Mouse (Mus musculus): Measurements from ENCODE around the gene Stil. TPM values are rescaled to one million over a fixed set of nuclear protein-coding genes. Genes with fewer than 3 reads are reported as not detected.

Gene Stil
- total RNA-seq, 2 experiments from 2014 or later: 1.1 TPM

DNA sequence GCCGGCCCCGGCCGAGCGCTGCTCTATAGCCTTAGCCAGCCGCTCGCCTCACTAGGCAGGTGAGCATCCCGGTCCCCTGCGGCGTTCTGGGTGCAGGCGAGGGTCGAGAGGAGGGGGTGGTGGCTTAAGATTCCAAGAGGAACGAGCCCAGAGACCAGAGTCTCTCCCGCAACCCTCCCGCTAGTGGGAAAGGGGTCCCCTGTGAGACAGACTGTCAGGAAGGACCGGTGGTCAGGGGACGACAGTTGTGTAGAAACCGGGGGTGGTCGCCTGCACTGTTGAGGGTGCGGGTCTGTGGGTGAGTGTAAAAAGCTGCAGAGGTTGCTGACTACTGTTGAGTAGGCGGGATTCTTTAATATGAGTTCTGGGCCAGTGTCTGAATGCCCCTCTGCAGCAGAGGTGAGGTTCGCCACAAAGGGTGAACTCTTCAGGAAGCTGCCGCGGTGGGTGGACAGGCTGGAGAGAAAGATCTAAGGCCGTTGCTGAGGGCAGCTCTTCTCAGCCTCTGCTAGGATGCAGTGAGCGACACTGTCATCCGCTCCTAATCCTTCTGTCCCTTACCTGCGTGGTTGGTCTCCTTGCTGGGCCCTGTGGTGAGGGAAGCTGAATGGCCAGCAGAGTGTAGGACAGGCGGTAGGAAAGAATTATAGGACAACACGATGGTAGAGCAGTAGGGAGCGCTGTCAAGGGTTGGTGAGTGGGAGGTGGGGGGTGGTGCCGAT, 63.7 kb downstream of the Stil start:
- DNase-seq (ENCODE audit: extremely low spot score in 1 of 2, low spot score in 2 of 2): no peak
- intact Hi-C loops (cut with DNase I): loop anchor here (5.0 kb wide), 1 partner anchor 151 kb away; no protein-coding TSS in a partner anchor

DNA sequence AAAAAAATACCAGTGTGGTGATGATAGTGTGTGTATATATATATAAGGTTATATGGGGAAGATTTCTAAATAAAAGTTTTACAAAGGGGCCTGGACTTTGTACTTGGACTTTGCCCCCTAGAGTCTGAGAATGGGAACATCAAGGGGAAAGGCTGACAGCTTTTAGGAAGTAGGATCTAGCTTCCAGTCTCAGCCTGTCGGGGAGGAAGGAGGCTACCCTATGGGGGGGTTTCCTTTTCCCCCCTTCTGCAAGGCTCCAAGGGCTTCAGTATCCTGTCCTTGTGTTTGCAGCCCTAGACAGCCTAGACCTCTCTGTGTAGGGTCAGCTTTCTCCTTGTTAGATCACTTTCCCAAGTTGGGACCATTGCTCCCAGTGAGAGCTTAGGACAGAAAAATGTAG, 71.7 kb downstream of the Stil start:
- intact Hi-C loops (cut with DNase I): no loop called here
- no peak for DNase-seq (ENCODE audit: extremely low spot score in 1 of 2, low spot score in 2 of 2)

DNA sequence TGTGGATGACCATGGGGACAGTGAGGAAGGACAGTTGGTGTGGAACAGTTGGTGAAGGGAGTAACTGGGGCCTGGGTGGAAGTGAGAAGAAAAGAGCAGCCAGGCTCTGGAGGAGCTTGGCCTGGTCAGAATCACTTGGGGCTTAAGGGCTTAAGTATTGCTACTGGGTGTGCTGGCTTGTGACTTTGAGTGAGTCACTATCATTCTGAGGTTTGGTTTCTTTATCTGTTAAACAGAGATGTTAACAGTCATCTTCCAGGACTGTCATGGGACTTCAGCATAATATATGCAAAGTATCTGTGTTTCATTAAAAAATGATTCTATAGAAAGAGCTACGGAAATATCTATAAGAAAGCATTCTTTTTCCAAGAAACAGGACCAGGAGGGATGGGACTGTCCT, 74.8 kb downstream of the Stil start:
- intact Hi-C loops (cut with DNase I): no loop called here
- no peak for DNase-seq (ENCODE audit: extremely low spot score in 1 of 2, low spot score in 2 of 2)

DNA sequence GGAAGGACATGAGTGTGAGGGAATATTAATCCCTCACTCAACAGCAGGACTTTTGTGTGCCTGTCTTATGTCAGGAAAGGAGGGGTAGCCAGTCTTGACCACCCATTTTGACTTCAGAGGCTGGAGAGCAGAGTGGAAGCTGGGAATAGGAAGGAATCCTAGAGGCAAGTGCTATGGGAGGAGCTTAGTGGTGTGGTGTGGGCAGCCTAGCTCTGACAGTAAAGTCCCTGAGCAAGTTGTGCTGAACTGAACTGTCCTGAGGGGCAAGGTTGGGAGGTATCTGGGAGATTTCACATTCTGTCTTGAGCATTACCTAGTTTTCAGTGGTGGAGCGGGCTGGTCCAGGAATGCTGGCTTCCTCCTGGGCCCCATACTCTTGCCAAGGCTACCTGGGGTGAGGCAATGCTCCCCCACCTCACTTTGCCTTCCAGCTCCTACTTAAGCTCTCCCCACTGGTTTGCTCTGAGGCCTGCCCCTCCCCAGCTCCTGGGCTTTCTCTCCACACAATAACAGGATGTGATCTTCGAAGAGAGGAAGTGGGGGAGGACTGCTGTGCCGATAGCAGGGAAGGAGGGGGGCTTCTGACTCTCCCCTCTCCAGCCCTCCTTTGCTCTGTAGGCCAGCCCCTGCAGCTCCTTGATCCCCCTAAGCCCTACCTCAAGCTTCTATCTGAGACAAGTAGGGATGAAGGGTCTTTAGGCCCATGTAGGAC, 75.4 kb downstream of the Stil start:
- DNase-seq (ENCODE audit: extremely low spot score in 1 of 2, low spot score in 2 of 2): peak in 1 of 2 experiments; percentile 63
- intact Hi-C loops (cut with DNase I): no loop called here

DNA sequence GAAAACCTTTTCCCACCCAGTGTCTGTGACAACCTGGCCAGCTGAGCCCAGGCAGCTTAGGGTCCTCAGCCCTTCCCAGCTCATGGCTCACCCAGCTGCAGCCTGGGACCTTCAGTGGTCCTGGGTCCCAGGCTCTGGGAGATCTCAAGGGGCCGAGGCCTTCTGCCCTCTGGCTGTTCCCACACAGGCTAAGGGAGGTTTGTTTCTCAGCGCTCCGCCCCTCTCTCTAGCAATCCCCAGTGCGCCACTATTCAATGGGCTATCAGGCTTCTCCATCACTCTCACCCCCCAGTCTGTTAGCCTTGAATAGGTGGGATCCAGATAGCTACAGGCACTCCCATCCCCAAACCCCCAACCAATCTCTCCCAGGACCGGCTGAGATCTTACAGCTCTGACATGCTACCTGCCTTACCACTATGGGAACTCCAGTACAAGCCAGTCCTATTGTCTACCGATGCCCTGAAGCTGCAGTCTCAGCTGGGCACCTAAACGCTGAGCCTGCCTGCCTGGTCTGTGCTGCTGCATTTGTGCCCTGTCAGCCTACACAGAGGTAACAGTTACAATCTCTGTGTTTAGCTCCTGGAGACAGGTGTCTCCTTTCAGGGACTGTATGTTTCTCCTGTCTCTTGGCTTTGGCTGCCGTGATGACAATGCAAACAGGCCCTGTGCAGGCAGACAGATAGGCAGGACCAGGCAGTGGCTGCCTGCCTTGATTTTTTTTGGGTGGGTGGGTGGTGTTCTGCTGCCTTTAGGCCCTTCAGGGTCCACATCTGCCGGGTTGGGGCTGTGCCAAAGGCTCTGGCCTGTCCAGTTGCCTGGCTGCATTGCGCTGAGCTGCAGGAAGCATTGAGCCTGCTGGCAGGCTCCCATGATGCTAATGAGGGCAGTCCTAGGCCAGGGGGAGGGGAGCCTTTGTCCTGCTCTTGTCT, 79.2 kb downstream of the Stil start:
- DNase-seq (ENCODE audit: extremely low spot score in 1 of 2, low spot score in 2 of 2): peak in 1 of 2 experiments; percentile 84
- intact Hi-C loops (cut with DNase I): no loop called here

DNA sequence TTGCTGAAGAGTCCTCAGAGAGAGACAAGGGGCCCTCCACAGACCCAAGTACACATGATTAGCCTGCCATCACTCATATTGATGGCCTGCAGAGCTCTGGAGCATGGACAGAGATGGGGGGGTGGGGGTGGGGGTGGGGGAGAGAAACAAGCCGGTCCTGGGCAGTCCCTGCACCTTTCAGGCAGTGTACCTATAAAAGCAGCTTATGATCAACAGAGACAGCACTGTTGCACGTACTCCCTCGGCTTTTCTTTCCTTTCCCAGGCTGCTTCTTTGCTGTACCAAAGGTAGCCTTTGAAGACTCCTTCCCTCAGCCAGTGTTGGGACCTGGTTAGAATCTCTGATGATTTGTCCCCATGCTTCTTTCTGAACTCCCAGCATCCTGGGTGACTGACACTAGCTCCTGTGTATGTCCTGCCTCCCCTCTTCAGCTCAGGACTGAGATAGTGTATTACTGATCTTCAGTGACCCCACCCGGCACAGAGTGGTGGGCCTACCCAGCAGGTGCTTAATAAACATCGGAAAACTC, 79.9 kb downstream of the Stil start:
- intact Hi-C loops (cut with DNase I): no loop called here
- DNase-seq (ENCODE audit: extremely low spot score in 1 of 2, low spot score in 2 of 2): no peak

DNA sequence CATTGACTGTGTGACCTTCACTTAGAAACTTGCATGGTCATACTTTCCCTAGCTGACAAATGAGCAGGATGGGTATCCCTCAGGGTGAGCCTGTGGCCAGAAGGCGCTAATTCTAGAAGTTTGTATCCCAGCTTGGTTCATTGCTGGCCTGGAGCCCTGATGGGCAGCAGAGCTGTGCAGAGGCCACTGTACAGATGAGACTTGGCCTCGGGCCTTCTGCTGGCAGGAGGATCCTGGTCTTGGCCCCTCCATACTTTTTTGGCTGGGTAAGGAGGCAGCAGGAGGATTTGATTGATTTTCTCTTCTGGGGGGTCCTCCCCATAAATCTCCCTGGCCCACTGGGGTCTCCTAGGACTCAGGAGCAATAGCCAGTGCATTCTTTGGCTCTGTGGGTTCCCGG, 83.1 kb downstream of the Stil start:
- intact Hi-C loops (cut with DNase I): no loop called here
- no peak for DNase-seq (ENCODE audit: extremely low spot score in 1 of 2, low spot score in 2 of 2)

DNA sequence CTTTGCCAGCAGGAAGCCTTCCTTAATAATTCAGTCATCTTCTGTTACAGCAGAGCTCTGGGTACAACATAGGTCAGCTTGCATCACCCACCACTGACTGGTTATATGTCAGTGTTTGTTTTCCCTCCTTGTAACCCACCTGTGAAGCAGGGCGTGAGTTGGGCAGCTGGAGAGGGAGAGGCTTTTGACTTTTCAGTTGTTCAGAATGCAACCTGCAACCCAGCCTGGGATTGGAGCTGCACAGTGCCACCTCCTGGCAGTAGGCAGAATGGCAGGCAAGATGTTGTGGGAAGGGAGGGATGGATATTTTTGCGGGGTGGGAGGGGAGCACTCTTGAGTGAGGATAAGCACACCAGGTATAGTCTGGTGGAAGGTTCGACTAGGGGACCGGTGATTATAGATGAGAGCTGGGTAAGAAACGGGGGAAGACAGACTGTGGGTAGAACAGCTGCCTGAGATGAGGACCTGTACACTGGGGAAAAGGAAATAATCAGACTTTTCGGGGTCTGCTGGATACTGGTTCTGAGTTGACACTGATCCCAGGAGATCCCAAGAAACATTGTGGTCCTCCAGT, 85.7 kb downstream of the Stil start:
- peak in 1 of 2 experiments; percentile 65 for DNase-seq (ENCODE audit: extremely low spot score in 1 of 2, low spot score in 2 of 2)
- intact Hi-C loops (cut with DNase I): loop anchor here (5.0 kb wide), 1 partner anchor 38 kb away; no protein-coding TSS in a partner anchor

DNA sequence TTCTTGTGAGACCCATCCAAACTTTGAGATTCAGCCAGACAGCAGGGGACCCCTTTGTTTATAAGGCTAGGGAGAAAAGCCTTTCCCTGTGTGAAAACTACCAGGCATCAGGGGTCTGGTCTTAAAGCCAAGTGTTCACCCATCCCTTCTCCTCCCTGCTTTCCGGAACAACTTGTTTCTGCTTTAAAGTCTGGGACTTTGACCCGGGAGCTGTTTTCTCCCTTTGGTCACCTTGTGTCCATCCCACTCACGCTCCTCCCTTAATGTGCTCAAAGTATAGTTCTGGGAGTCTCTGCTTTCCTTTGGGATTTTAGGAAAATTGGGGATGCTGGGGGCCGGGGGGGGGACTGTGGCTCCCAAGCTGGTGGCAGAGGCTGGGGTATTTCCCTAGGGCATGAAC, 86.3 kb downstream of the Stil start:
- no peak for DNase-seq (ENCODE audit: extremely low spot score in 1 of 2, low spot score in 2 of 2)
- intact Hi-C loops (cut with DNase I): loop anchor here (5.0 kb wide), 1 partner anchor 39 kb away; no protein-coding TSS in a partner anchor

DNA sequence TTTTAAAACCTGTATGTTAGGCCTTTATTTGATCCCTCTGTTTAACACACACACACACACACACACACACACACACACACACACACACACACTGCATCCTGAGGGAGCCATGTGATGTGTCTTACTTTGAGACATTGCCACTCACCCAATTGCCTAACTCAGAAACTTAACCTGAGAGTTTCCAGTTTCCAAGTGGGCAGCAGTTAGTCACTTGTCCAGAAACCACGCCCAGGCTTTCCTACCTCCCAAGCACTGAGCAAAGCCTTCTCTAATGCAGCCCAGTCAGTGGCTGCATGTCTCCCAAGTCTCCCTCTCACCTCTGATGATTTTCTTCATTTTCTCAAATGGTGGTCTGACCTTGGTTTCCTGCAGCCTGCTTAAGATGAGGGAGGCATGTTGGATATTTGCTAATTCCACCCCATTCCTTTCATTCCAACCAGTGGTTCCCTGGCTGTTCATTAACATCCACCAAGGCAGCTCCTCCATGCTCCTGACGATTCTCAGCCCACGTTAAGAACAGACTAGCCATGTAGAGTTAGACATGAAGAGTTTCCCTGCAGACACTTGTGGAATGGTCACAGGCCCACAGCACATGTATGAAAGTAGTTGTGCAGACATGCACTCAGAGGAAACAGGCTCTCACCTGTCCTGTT, 86.9 kb downstream of the Stil start:
- no peak for DNase-seq (ENCODE audit: extremely low spot score in 1 of 2, low spot score in 2 of 2)
- intact Hi-C loops (cut with DNase I): loop anchor here (5.0 kb wide), 1 partner anchor 40 kb away; no protein-coding TSS in a partner anchor

DNA sequence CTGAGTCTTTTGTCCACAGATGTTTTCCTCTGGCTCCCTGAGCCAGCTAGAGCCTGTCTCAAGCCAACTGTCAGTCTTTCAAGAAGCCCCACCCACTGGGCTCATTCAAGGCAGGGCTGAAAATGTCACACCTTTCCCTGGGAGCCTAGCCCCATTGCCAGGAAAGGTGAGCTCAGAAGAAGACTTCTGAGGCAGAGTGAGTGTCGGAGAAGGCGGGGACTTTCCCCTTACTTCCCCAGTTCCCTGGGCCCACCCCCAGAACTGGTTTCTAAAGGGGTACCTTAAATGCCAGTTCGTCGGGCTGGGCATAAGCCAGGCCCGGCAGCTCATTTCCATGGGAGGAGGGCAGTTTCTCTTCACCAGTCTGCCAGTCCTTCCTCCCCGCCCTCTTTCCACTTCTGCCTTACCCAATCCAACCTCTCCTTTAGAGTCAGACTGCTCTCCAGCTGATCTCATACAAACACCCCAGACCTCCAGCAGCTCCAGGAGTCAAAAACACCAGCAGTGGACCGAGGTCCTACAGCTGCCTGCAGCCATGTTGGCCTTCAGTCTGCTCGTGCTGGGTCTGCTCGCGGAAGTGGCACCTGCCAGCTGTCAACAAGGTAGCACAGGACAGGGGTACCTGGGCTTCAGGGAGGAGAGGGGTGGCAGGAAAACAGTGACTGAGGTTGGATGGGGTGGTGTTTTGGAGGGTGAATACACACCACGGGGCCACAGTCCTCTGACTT, 88.8 kb downstream of the Stil start, which contains the start of gene Pdzk1ip1:
Pdzk1ip1 (plus strand) TSS at position 98 of the 728 bp plus-strand sequence.
- intact Hi-C loops (cut with DNase I): loop anchor here (5.0 kb wide), 1 partner anchor 41 kb away; no protein-coding TSS in a partner anchor

DNA sequence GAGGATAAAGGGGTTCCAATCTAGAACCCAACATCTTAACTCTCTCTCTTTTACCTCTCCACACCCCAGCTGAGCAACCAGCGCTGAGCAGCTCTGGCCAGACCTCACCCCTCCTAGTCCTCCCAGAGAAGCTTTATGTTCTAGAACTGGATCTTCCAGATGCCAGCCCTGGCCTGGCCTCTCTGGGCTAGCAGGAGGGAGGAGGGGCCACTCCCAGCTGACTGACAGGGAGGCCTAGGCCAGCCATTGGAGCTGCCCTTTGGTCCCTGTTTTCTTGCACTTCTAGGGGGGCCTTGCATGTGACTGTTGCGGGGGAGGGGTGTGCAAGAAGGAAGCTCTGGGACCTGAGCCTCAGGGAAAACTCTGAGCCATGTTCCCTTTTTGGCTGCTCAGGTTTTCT, 90.6 kb downstream of the Stil start:
- intact Hi-C loops (cut with DNase I): no loop called here
- DNase-seq (ENCODE audit: extremely low spot score in 1 of 2, low spot score in 2 of 2): no peak

More for the DNA sequence above, 88.8 kb downstream of the Stil start, which contains the start of gene Pdzk1ip1:
- no peak for DNase-seq (ENCODE audit: extremely low spot score in 1 of 2, low spot score in 2 of 2)

DNA sequence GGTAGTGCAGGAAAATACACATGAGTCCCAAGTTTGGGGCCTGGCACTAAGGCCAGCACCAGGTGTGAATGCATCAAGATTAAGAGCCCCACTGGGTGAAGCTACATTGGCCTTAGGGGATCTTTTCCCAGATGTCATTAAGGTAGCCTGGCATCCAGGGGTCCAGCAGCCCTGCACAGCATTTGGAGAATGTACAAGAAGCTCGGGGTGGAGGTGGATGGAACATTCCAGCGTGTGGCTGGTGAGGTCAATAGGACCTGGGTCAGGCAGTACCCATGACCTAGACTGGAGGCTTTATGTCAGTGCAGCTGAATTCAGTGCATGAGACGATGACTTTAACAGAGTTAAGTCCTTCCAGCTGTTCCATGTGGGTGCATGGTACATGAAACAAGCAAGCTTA, 91.8 kb downstream of the Stil start:
- DNase-seq (ENCODE audit: extremely low spot score in 1 of 2, low spot score in 2 of 2): no peak
- intact Hi-C loops (cut with DNase I): no loop called here

Other genes starting within 250 kb of the Stil start
- gene Gm12830, start 178.4 kb upstream of the Stil start, total RNA-seq (2021): not detected
- under 1 TPM; 0.30 to 0.39 TPM for gene Foxd2, start 91.3 kb upstream of the Stil start, total RNA-seq (2021)
- gene Foxe3, start 74.1 kb upstream of the Stil start, total RNA-seq (2021): not detected
- 100 to 1,000 TPM; 132 to 133 TPM for gene Cmpk1, start 12.9 kb upstream of the Stil start, total RNA-seq (2021)
- gene Tal1, start 56.3 kb downstream of the Stil start, total RNA-seq (2021): 1 to 10 TPM; 2.0 to 2.6 TPM
- gene Pdzk1ip1, start 88.5 kb downstream of the Stil start, total RNA-seq (2021): under 1 TPM; 0.58 to 0.59 TPM
- gene Cyp4x1, start 134.1 kb downstream of the Stil start, total RNA-seq (2021): 10 to 100 TPM; 18.9 to 20.1 TPM
- not detected for gene Cyp4a29, start 241.9 kb downstream of the Stil start, total RNA-seq (2021)